Mouse (Mus musculus) urinary bladder, postnatal 25 days (tissue): ENCODE results near the gene Cfap300.

Experiments used
- DNase-seq: peaks from one replicate; pipeline ENCODE4 v3.0.0; 2022; ENCODE audit warnings: low spot score

Gene Cfap300

GRCm38 (mm10) chr9:8042338-8043043 lies at the start of gene Cfap300:
Gene Cfap300, minus strand, starts transcription at chr9:8042823.
- peak; percentile 97 for DNase-seq

GRCm38 (mm10) chr9:8078882-8079281 lies 36.3 kb upstream of the Cfap300 start:
- no peak for DNase-seq

DNA sequence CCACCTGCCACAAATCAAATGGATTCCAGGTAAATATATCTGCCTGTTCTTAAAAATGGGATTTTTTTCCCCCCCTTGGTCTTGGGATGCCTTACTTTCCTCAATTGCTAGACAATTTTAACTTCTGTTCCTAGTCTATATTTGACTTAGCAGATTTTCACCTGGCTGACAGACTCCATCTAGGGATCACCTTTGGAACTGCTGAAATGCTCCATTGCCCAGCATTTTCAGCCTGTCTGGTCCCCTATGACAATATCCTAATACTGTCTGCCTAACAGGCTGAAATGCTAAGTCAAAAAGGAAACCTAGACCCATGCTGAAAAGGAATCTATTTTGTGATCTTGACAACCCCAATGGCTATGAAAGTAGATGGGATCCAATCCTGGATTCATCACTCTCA lies 31.7 kb upstream of the Cfap300 start:
- DNase-seq, result no peak

- no peak for DNase-seq
Measured at GRCm38 (mm10) chr9:8073203-8073755, 30.7 kb upstream of the Cfap300 start.

GRCm38 (mm10) chr9:8059636-8060035 lies 17.0 kb upstream of the Cfap300 start:
- no peak for DNase-seq

GRCm38 (mm10) chr9:8054831-8055230 lies 12.2 kb upstream of the Cfap300 start:
- no peak for DNase-seq

DNA sequence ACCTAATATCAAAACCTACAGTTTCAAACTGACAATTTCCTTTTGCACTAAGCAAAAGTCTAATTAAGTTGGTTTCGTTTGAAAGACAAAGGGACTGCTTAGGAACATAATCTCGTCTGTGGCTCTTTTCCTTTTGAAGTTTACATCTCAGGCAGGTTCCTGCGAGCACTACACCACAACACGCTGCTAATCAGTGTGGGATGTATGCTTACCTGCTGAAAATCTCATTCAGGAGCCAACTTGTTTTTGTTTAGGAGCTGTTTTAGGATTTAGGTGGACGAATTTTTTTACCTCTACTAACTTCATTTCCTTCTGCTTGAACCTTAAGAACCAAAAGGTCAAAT lies 393 bp upstream of the Cfap300 start:
- DNase-seq, result no peak

DNA sequence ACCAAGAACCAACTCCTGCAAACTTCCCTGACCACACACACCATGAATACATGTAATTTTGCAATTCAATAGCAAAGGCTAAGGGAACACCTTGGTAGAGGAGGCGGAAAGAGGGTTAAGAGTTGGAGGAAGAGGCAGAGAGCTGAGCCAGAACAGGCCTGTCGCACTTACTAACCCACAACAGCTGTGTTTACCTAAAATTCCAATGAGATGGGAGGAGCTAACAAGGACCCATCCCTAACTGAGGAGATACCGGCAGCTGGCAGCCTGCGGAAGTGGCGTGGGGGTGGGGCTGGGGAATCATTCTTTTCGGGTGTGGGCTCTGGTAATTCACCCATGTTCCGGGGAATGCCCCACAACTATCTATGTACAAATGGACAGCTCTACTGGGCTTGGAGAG lies 7.1 kb downstream of the Cfap300 start:
- DNase-seq, result peak; percentile 15

DNA sequence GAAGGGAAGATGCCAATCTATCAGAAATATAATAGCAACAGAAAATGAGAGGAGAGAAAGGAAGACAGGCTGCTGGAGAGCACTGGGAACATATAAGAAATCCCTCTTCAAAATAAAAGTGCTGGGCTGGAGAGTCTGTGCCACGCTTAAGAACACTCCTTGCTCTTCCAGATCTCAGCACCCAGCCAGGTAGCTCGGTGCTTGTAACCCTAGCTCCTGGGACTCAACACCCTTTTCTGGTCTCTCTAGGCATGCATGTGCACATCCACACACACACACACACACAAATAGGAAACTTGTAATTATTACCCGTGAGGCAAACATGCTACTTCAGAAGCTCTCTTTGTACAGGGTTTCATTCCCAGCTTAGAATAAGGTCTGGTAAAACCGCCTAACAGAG lies 7.5 kb downstream of the Cfap300 start:
- no peak for DNase-seq

- no peak for DNase-seq
Measured at GRCm38 (mm10) chr9:8034143-8034542, 8.5 kb downstream of the Cfap300 start.

GRCm38 (mm10) chr9:8032847-8033246 lies 9.8 kb downstream of the Cfap300 start:
- no peak for DNase-seq

GRCm38 (mm10) chr9:8018609-8019008 lies 24.0 kb downstream of the Cfap300 start:
- no peak for DNase-seq

GRCm38 (mm10) chr9:8017253-8017913 lies 25.2 kb downstream of the Cfap300 start:
- DNase-seq, result no peak

GRCm38 (mm10) chr9:8004370-8004991 lies 38.1 kb downstream of the Cfap300 start, which contains the start of gene Yap1:
Gene Yap1, minus strand, starts transcription at chr9:8004596.
- DNase-seq, result peak; percentile 89

GRCm38 (mm10) chr9:8003301-8004271 lies 39.0 kb downstream of the Cfap300 start:
- peak; percentile 49 for DNase-seq

- DNase-seq, result no peak
Measured at GRCm38 (mm10) chr9:8002806-8003205, 39.8 kb downstream of the Cfap300 start.

- no peak for DNase-seq
Measured at GRCm38 (mm10) chr9:8001352-8001751, 41.3 kb downstream of the Cfap300 start.

DNA sequence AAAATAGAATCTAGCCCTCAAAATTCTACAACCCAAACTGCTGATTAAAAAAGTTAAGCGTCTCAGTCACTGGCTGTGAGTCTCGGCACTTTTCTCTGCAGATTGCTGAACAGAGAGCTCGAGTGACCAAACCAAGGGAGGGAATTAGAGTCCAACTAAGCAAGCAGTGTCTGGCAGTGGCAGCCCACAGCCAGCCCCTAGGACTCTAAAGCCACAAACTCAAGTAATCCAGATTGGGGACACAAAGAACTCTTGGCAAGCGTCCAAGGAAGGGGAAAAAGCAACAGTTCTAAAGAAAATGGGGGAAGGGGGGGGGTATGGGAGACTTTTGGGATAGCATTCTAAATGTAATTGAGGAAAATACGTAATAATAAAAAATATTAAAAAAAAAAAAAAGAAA lies 48.3 kb downstream of the Cfap300 start:
- no peak for DNase-seq

- DNase-seq, result no peak
Measured at GRCm38 (mm10) chr9:7992651-7993050, 50.0 kb downstream of the Cfap300 start.

DNA sequence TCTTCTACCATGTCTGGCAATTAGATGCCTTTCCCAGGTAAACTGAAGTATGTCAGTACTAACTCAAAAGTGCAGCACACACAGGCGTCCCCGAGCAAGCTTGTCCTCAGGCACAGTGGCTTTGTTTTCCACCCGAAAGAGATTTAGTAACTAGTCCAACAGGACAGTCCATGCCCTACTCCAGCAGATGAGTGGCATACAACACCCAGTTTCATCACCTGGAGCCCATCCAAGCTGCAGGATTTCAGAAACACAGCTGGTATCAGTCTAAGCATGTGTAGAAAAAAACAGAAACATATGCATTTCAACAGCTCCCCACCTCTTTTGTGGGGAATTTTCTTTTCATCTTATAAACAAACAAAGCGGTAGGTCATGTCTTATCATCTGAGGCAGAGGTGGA lies 51.7 kb downstream of the Cfap300 start:
- DNase-seq, result no peak

DNA sequence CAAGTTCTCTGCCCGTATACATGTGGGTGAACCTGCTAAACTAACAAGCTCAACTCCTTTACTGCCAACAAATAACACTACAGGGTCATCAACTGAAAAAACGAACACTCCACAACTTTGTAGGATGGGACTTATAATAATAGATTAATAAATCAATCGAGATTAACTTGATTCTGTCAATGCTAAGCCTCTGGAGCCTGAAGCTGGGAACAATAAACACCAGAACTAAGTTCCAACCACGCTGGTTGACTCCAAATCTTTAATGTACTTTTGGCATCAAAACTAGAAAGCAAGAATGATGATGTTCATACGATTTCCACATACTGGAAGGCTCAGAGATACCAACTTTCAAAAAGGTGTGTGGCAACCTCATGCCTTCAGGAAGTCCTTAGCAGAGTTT lies 55.5 kb downstream of the Cfap300 start:
- DNase-seq, result no peak

- DNase-seq, result no peak
Measured at GRCm38 (mm10) chr9:7984287-7984686, 58.3 kb downstream of the Cfap300 start.
